Mouse (Mus musculus) CH12.LX (cell line): ENCODE measurements around the gene Usp21. TPM values are rescaled to one million over a fixed set of nuclear protein-coding genes. Genes with fewer than 3 reads are reported as not detected.

Source experiments
- DNase-seq: peaks from one replicate; pipeline ENCODE4 v3.0.0-alpha.2; 2013; ENCODE audit errors: extremely low read depth
- H3K27ac ChIP-seq: 2 replicates; pipeline ENCODE4 v1.5.1; 2012; ENCODE audit warnings: low read depth, mild to moderate bottlenecking, control low read depth, moderate library complexity; ENCODE audit not compliant: insufficient read depth
- H3K27me3 ChIP-seq: replicated peaks from 2 replicates; pipeline ENCODE3; 2012; ENCODE audit warnings: inconsistent platforms
- H3K36me3 ChIP-seq, 2 experiments: replicated peaks in 1 of 2; 2 replicates each; pipeline versions ENCODE3 to v1.6.1; 2012; ENCODE audit warnings: inconsistent platforms in 1 of 2, low read length in 1 of 2, mild to moderate bottlenecking in 1 of 2, mixed read lengths in 1 of 2, moderate library complexity in 1 of 2; ENCODE audit not compliant: control insufficient read depth in 1 of 2, insufficient read depth in 1 of 2
- H3K4me1 ChIP-seq, 2 experiments: 2 replicates each; pipeline ENCODE4 v1.6.1; 2012; ENCODE audit warnings: inconsistent platforms in 1 of 2, moderate library complexity in 1 of 2; ENCODE audit not compliant: insufficient read depth in 2 of 2, control insufficient read depth in 1 of 2
- H3K4me2 ChIP-seq: 2 replicates; pipeline ENCODE4 v1.6.1; 2012; ENCODE audit warnings: low read depth, mild to moderate bottlenecking, control low read depth; ENCODE audit not compliant: poor library complexity, insufficient read depth, severe bottlenecking
- H3K4me3 ChIP-seq, 3 experiments: fragments of 150-350 bp in 1 of 3; sonication (generic) in 1 of 3; replicated peaks in 1 of 3; 2 replicates each; pipeline versions ENCODE3 to v1.5.1; 2011 to 2012; ENCODE audit warnings: low read depth in 2 of 3, low read length in 2 of 3, mild to moderate bottlenecking in 2 of 3, moderate library complexity in 2 of 3, control low read depth in 1 of 3, improper control_type of control experiment in 1 of 3, inconsistent platforms in 1 of 3, mixed read lengths in 1 of 3; ENCODE audit not compliant: poor library complexity in 1 of 3
- H3K79me2 ChIP-seq: replicated peaks from 2 replicates; pipeline ENCODE4 v1.6.1; 2012; ENCODE audit warnings: mild to moderate bottlenecking, moderate library complexity; ENCODE audit not compliant: control insufficient read depth, poor library complexity, insufficient read depth, severe bottlenecking; ENCODE audit errors: extremely low read depth
- H3K9ac ChIP-seq: 2 replicates; pipeline ENCODE4 v1.6.1; 2012; ENCODE audit warnings: low read depth, mild to moderate bottlenecking, control low read depth, moderate library complexity; ENCODE audit not compliant: insufficient read depth
- H3K9me3 ChIP-seq: replicated peaks from 2 replicates; pipeline ENCODE3; 2012; ENCODE audit warnings: low read length, inconsistent platforms, mixed read lengths
- BHLHE40 ChIP-seq: IDR thresholded peaks from 2 replicates; pipeline ENCODE4 v1.6.1; 2011; ENCODE audit warnings: mild to moderate bottlenecking, low read depth, low read length, improper control_type of control experiment
- CHD1 ChIP-seq: IDR thresholded peaks from 2 replicates; pipeline ENCODE4 v1.6.1; 2012; ENCODE audit warnings: low read depth, low read length, improper control_type of control experiment, inconsistent platforms
- EP300 ChIP-seq: IDR thresholded peaks from 2 replicates; pipeline ENCODE4 v1.6.1; 2011; ENCODE audit warnings: low read length, improper control_type of control experiment
- HCFC1 ChIP-seq: IDR thresholded peaks from 2 replicates; pipeline ENCODE4 v1.6.1; 2012; ENCODE audit warnings: low read depth, mild to moderate bottlenecking, inconsistent platforms, low read length, improper control_type of control experiment
- IRF4 ChIP-seq: IDR thresholded peaks from 2 replicates; pipeline ENCODE4 v1.6.1; 2014; ENCODE audit warnings: low read depth, mild to moderate bottlenecking, inconsistent platforms, low read length, improper control_type of control experiment
- MAFK ChIP-seq: IDR thresholded peaks from 2 replicates; pipeline ENCODE4 v1.6.1; 2011; ENCODE audit warnings: low read length, improper control_type of control experiment; ENCODE audit not compliant: insufficient replicate concordance
- MAX ChIP-seq: IDR thresholded peaks from 2 replicates; pipeline ENCODE4 v1.6.1; 2011; ENCODE audit warnings: low read length, improper control_type of control experiment
- MAZ ChIP-seq: IDR thresholded peaks from 2 replicates; pipeline ENCODE4 v1.6.1; 2012; ENCODE audit warnings: low read depth, mild to moderate bottlenecking, inconsistent platforms, low read length, improper control_type of control experiment, moderate library complexity
- MXI1 ChIP-seq: IDR thresholded peaks from 2 replicates; pipeline ENCODE4 v1.6.1; 2011; ENCODE audit warnings: mild to moderate bottlenecking, low read depth, low read length, improper control_type of control experiment
- MYC ChIP-seq: IDR thresholded peaks from 2 replicates; pipeline ENCODE4 v1.6.1; 2011; ENCODE audit warnings: low read depth, mild to moderate bottlenecking, improper control_type of control experiment, low read length
- NRF1 ChIP-seq: IDR thresholded peaks from 2 replicates; pipeline ENCODE4 v1.6.1; 2014; ENCODE audit warnings: low read depth, mild to moderate bottlenecking, inconsistent platforms, low read length, improper control_type of control experiment, moderate library complexity
- PAX5 ChIP-seq: IDR thresholded peaks from 2 replicates; pipeline ENCODE4 v1.6.1; 2012; ENCODE audit warnings: low read length, inconsistent platforms, mixed read lengths
- POLR2A ChIP-seq: IDR thresholded peaks from 2 replicates; pipeline ENCODE4 v1.6.1; 2011; ENCODE audit warnings: low read depth, mild to moderate bottlenecking, improper control_type of control experiment, low read length
- RAD21 ChIP-seq: IDR thresholded peaks from 2 replicates; pipeline ENCODE4 v1.6.1; 2011; ENCODE audit warnings: low read depth, mild to moderate bottlenecking, low read length, improper control_type of control experiment, moderate library complexity
- SIN3A ChIP-seq: IDR thresholded peaks from 2 replicates; pipeline ENCODE4 v1.6.1; 2012; ENCODE audit warnings: low read length, improper control_type of control experiment, inconsistent platforms
- SMC3 ChIP-seq: IDR thresholded peaks from 2 replicates; pipeline ENCODE4 v1.6.1; 2011; ENCODE audit warnings: low read depth, low read length, improper control_type of control experiment
- USF1 ChIP-seq: IDR thresholded peaks from 2 replicates; pipeline ENCODE4 v1.6.1; 2014; ENCODE audit warnings: low read depth, mild to moderate bottlenecking, inconsistent platforms, low read length, improper control_type of control experiment
- USF2 ChIP-seq: conservative IDR thresholded peaks from 2 replicates; pipeline ENCODE4 v1.6.1; 2011; ENCODE audit warnings: low read depth, low read length, improper control_type of control experiment
- ZC3H11A ChIP-seq: IDR thresholded peaks from 2 replicates; pipeline ENCODE4 v1.6.1; 2012; ENCODE audit warnings: low read depth, mild to moderate bottlenecking, inconsistent platforms, low read length, improper control_type of control experiment
- ZKSCAN1 ChIP-seq: IDR thresholded peaks from 2 replicates; pipeline ENCODE4 v1.6.1; 2012; ENCODE audit warnings: low read depth, inconsistent platforms, low read length, improper control_type of control experiment, borderline replicate concordance
- ZNF384 ChIP-seq: IDR thresholded peaks from 2 replicates; pipeline ENCODE4 v1.6.1; 2012; ENCODE audit warnings: low read depth, low read length, improper control_type of control experiment, inconsistent platforms
- dilution Hi-C: fragments of 300-500 bp; cut with MboI; formaldehyde crosslinking; loops from 2 replicates; pipeline ENCODE4 v1.14.3; 2020; ENCODE audit warnings: low sequenced_read_pairs; ENCODE audit not compliant: extremely low pct_unique_long_range_greater_than_20kb, extremely low pct_ligation_motif_present
- in situ Hi-C: fragments of 300-500 bp; cut with MboI; formaldehyde crosslinking; loops from 3 replicates; pipeline ENCODE4 v1.14.3; 2019; ENCODE audit warnings: low sequenced_read_pairs, low pct_ligation_motif_present, low pct_unique_long_range_greater_than_20kb, mixed read lengths
- polyA plus RNA-seq: library from polyadenylated mRNA; unstranded; fragments of >175 nt; gene quantifications from 2 replicates; pipeline ENCODE4 v1.2.1, GENCODE M21; 2012; ENCODE audit warnings: low read depth; ENCODE audit not compliant: insufficient read length
- total RNA-seq, 2 experiments: library from RNA; depleted of rRNA; stranded (reverse); fragments of 300-350 nt in 1 of 2; fragments of >200 nt in 1 of 2; gene quantifications; 2 replicates each; pipeline ENCODE4 v1.2.3; 2012 to 2014

Gene Usp21
- total and polyA plus RNA-seq, 3 experiments: 8.5 to 37.6 (median 14.2) TPM

DNA sequence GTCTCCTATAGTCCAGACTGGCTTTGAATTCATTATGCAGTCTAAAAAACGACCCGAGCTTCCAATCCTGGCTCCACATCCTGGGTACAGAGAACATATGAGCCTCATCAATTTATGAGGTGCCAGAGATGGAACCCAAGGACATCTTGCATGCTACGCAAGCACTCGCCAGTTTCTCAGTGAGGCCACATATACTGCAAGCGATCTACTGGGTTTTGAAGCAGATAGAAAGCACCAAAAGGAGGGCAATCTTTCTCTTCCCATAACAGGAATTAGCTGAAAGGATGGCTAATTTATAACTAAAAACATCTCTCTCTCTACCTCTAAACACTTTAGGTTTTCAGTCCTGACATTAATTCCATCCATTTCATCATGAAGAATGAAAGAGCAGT is 6.1 kb upstream of the Usp21 start:
- peak overlapping the region; percentile 81 for H3K27ac ChIP-seq
- in situ Hi-C loops (no loop called here), dilution Hi-C loops (no loop called here)
- H3K9ac ChIP-seq: peak overlapping the region; percentile 96
- H3K36me3 ChIP-seq: peaks cover 14 to 22% of the 10 kb centered on the region in 2 experiments
- H3K79me2 ChIP-seq: peaks cover 16% of the 10 kb centered on the region
- H3K4me2 ChIP-seq: peak overlapping the region; percentile 48; the same call in 1 of the 2 replicates
- H3K4me1 ChIP-seq: peaks cover 0 to 19% of the 10 kb centered on the region in 2 experiments; a peak in 3 of 4 replicates
- no peaks in the 10 kb centered on the region for H3K27me3 ChIP-seq
- peak; percentile 79; the same call in 1 of the 2 replicates for TF ChIP-seq CHD1
- no peak for TF ChIP-seq PAX5
- TF ChIP-seq SIN3A: peak; percentile 63; the same call in 1 of the 2 replicates
- TF ChIP-seq MAX: 0 out of 2 replicates have a peak, but pooled peaks have one; percentile 33
- H3K9me3 ChIP-seq: no peaks in the 10 kb centered on the region
- peak overlapping the region; percentile 76 to 78 (median 77) for H3K4me3 ChIP-seq
- peak; percentile 36 for DNase-seq

DNA sequence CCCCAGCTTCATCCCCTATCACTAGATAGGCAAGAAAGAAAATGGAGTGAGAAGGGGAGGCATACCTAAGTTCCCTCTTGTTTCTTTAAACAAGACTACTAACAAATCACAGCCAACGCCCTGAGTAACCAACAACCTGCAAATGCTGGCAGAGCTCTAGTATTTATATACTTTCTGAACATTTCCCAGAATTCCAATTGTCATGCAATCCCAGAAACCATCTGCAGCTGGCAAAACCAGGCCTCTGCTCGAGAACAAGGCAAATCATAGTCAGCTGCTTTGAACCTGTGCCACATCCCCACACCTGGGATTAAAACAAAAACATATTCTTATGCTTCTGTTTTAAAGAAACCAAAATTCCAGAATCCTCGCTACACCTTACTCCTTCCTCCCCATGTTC is 5.6 kb upstream of the Usp21 start:
- Histone ChIP-seq H3K27me3 (no peaks in the 10 kb centered on the region), H3K4me1 (peaks cover under 1 to 25% of the 10 kb centered on the region in 2 experiments; a peak in 3 of 4 replicates), H3K4me3 (peak overlapping the region; percentile 76 to 78 (median 77)), H3K27ac (no peak overlapping the region), H3K9ac (peak overlapping the region; percentile 96; the same call in 1 of the 2 replicates), H3K9me3 (no peaks in the 10 kb centered on the region)
- DNase-seq: no peak
- dilution Hi-C loops: no loop called here
- in situ Hi-C loops: no loop called here
- TF ChIP-seq USF2 (no peak), MAFK (no peak), ZNF384 (no peak), BHLHE40 (no peak), NRF1 (no peak), POLR2A (no peak), MYC (no peak), HCFC1 (no peak), IRF4 (no peak), ZC3H11A (no peak), SMC3 (no peak), ZKSCAN1 (no peak), SIN3A (no peak), RAD21 (no peak), MAZ (no peak), EP300 (no peak), MXI1 (no peak), USF1 (no peak)
- TF ChIP-seq, all 38 proteins: peak for 0
- Histone ChIP-seq H3K36me3 (peaks cover 17 to 28% of the 10 kb centered on the region in 2 experiments), H3K79me2 (peaks cover 16% of the 10 kb centered on the region), H3K4me2 (peak overlapping the region; percentile 48)
